Mouse (Mus musculus): ENCODE measurements at regions not wholly inside any gene's neighbourhood (a gene's known extent, or its start where the extent isn't known, plus 50 kb on each side); places are given as distances from the start of the nearest gene placed in this dataset.
"Not testable (repeated sequence)": the region's sequence is repeated elsewhere in the genome, so short reads cannot be mapped to it uniquely, and the experiment has no call there.

DNA sequence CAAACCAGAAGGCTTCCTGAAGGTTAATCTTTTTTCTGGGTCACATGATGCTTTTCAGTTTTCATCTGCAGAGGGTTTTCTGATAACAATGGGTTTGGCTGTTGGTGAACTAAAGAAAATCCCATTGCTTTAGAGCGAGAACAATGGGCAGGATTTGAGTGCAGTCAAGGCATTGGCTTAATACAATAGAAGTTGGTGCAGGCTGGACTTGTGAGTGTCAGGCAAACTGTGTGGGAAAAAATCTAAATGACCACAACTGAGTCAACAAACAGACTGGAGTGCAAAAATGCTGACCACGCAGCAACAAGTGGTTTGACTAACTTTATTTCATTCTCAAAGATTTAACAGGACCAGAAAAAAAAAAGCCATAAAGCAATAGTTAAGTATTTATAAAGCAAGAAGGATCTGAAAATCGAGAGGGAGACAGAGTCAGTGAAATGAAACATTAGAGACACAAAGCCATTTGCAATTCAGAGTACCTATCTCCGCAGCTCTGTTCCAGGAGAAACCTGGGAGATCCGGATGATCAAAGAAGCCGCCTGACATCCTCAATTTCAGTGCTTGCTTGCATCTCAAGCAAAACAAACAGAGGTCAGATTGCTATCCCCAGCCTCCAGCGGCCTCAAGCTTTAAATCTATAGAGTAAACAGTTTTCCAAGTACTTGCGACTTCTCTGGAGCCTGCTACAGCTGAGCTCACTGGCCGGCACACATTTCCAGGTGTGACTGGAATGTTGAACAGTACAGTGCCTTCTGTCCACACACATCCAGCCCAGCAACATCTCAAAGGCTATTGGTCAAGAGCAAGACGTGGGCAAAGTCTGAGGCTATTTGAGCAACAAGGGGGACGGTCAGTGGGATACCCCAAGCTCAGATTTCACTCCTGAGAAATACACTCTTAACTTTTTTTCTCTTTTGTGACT lies 229.5 kb upstream of the Arglu1 start:
- peak; percentile 75 for DNase-seq (ENCODE audit: low spot score)

DNA sequence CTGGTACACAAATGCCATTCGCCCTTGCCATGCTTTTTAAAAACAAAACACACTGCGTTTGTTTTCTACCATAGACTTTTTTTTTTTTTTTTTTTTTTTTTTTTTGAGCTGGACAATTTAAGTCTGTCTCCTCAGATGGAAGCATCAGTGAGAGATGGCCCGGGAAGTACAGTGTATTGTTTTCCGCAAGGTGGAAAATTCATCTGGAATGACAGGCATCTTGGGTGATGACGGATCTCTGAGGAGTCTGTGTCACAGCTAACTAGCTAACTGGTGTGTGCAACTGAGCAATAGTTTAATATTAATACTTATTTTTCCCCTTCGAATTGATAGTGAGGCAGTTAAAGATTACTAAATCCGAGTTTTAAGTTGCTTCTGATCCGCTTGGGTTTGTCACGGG lies 228.7 kb upstream of the Arglu1 start:
- no peak for DNase-seq (ENCODE audit: low spot score)

DNA sequence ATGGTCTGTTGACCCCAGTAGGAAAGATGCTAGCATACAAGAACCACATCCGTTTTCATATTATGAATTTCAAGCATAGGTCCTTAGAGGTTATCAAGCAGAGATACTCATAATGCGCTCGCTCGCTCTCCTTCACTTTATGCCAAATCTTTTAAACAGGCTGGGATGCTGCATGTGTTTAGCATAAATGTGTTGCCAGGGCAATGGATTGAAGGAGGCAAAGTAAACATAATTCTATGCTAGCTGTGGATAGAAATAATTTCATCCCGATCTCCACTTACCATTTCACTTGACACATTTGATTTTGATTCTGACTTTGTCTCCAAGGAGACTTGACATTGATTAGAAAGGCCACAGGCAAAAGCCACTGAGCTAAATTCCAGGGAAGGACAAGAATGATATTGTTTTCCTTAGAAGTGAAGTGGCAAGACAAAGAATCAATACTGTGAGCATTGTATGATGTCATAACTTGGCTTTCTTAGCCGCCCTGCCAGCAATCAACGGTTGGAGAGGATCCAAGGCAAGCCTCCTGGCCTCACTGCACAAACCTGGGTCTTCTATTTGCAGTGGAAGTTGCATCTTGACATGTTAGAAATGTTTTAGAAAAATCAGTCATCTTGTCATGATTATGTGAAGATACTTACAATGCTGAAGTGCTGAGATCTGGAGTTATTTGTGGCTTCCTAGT lies 217.3 kb upstream of the Arglu1 start:
- no peak for DNase-seq (ENCODE audit: low spot score)

DNA sequence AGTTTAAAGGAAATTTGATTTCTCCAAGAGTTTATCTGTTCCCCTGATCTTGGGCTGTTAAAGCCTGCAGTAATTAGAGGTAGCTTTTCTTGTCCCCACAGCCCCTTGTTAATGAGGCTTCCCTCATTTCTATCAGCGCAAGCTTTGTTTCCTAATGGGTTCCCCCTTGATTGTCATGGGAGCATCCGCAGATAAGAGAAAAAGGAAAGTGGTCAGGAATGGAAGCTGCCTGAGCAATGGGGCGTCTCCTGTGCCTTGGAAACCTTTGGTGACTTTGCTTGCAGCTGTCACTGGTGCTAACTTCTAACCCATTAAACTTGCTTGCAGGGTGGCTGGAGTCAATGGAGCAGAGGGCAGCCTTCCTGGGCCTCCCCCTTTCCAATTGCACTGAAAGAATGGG lies 202.7 kb upstream of the Arglu1 start:
- DNase-seq (ENCODE audit: low spot score): peak; percentile 66

DNA sequence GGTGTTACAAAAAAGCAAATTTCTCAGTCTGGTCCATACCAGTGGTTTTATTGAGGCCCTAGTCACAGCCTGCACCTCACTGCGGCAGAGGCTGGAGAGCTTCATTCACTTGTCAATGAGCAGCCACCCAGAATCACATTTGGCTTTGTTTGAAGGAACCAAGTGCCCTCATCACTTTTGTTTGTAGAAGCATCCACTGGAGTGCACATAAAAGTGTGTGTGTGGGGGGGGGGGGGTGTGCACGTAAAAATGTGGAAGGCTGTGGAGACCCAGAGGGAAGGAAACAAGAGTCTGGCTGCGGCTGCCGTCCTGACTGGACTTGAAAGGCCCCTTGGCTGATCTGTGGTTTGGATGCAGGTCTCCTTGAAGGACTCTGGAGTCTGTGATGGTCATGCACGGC lies 187.0 kb upstream of the Arglu1 start:
- DNase-seq (ENCODE audit: low spot score): peak; percentile 53

DNA sequence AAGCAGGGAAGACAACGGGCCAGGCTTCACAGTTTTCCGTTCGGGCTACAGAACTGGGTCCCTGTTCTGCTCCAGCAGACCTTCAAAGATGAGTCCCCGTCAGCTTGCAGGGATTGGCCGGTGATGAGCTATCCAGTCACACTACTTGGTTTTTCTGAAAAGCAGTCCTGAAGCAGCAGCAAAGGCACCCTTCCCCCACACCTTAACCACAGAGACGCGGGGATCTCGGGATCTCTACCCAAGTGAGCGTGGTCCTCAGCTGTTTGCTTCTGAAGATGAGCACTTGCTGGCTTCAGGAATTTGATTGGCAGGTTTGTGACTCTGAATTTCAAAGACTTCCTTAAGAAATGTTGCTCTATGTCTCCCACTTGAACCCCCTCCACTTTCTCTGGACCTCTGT lies 186.6 kb upstream of the Arglu1 start:
- peak; percentile 34 for DNase-seq (ENCODE audit: low spot score)

DNA sequence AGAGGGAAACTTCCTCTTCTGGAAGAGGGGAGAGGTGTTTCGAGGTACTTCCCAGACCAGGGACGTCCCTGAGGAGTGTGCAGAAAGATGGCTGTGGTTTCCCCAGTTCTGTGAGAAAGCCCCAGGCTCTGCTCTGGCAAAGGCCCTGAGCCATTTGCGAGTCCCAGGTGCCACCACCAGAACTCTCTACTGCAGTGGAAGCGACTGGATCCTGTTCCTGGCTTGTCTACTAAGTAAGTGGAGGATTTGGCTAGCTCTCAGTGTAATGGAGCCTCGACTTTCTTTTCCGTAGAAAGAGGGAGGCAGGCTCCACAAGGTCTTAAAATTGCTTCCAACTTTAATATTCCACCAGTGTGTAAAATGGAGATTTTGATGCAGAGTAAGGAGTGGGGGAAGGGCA lies 186.1 kb upstream of the Arglu1 start:
- no peak for DNase-seq (ENCODE audit: low spot score)

DNA sequence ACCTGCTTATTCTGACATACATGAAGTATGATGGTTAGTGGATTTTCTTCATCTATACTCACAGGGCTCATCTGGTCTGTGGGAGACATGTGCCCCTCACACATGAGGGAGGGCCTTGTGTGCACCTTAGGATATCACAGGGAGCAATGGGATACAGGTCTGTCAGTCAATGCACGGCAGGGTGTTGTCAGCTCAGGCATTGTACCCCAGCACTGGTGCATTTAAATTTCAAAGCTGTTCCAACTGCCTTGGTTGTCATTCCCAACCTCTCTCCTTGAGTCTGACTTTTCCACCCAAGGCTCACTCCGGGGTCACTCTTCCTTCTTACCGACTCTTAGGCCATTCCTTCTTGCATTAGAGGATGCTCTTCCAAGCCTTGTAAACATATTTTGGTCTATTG lies 181.6 kb upstream of the Arglu1 start:
- DNase-seq (ENCODE audit: low spot score): no peak

DNA sequence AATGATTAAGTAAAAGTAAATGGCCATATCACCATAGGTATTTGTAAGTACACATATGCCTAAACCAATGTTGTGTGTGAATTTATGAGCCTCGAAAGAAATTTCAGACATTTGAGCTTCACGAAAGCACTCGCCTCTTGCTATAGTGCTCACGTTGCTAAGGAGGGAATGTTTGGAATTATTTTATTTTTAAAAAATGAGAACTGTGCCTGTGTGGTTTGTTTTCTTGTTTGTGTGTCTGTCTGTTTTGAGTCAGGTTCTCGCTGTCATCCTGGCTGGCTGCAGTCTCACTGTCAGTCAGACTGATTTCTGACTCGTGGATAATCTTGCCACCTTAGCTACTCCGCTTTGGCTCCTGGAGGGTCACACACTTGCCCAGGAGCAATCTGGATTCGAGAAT lies 180.7 kb upstream of the Arglu1 start:
- no peak for DNase-seq (ENCODE audit: low spot score)

DNA sequence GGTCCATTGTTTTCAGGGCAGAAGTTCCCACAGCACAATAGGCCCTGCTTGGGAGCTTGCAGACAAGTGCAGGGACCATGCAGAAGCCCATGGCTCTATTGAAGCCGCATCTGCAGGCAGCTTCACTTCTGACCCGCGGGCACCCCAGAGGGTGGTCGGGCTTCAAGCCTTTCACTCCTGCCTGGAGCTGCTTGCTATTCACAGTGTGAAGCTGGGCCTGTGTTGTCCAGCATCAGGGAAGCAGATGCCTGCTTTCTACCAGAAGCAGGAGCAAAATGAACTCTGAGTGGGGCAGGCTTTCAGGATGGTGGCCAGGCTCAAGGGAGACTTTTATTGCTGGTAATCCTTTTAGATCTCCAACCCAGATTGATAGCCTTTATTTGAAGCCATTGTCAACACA lies 180.2 kb upstream of the Arglu1 start:
- peak; percentile 70 for DNase-seq (ENCODE audit: low spot score)

DNA sequence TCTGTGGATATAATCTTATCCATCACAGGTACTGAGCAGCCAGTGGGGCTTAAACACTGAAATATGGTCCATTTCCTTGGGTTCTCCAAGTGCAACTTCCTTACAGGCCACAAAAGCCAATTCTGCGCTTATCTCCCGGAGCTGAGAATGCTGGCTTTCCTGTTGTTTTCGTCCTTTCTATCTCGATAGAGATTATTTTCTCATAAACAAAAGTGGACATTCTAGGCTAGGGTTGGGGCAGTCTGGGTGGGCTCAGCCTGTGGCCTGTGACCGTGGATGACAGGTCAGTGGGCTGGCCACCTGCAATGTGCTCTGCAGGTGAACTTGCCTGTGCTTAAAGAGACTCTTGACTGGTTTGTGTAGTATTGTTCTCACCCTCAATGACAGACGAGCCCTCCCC lies 179.0 kb upstream of the Arglu1 start:
- no peak for DNase-seq (ENCODE audit: low spot score)

DNA sequence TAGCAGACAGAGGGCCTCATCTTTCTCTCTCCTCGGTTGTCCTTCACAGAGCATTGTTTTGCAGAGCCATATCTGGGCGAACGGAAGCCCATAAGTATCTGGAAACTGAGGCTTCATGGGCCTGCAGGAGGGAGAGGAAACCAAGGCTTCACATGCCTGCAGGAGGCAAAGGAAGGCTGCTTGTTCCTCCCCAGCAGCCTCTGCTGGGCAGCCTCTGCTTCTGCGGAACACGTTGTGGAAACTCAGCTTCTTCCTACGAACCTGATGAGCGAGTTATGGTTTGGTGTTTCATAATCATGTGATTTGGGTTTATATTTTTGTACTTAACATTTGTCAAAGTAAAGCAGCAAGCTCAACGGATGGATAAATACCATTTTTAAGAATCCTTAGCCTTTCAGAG lies 177.6 kb upstream of the Arglu1 start:
- DNase-seq (ENCODE audit: low spot score): no peak

DNA sequence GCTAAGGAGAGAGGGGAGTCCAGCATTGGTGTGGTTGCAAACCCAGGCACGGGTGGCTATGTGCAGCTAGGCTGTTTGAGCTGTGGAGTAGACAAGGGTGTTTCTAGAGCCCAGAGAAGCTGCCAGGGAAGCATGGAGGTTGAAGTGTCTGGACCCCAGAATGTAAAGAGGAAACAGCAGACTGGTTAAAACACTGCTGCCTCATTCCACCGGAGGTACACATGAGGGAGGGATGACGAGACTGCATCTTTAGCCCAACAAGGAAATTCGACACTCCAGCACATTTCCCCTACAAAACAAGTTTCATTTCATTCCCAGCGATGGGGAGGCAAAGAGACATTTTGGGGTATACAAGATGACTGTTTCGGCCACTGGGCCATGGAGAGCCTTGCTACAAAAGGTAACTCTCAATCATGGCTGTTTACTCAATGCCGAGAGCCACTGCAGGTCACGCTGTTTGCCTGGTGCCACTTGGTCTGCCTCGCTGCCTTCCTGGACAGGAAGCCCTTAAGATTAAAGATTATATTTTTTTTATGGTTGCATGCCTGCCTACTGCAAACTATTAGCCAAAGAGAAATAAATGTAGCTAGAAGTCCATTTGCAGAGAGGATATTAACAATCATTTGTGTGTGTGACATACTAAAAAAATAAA lies 176.9 kb upstream of the Arglu1 start:
- DNase-seq (ENCODE audit: low spot score): no peak

DNA sequence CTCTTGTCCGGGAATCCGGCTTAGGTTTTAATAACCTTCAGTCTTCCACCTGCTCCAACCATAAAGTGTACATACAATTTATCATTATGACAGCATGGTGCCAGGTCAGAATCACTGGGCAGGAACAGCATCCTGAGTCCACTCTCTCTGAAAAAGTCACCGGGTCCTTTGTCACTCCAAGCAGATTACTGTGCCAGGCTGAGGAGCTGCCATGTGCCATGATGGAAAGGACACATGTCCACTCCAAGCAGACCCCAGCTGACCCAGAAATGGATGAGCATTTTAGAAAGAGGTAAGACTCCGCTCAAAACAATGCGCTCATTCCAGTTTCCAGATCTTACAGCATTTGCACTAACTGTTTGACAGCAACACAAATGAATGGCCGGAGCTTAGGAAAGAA lies 172.4 kb upstream of the Arglu1 start:
- no peak for DNase-seq (ENCODE audit: low spot score)

DNA sequence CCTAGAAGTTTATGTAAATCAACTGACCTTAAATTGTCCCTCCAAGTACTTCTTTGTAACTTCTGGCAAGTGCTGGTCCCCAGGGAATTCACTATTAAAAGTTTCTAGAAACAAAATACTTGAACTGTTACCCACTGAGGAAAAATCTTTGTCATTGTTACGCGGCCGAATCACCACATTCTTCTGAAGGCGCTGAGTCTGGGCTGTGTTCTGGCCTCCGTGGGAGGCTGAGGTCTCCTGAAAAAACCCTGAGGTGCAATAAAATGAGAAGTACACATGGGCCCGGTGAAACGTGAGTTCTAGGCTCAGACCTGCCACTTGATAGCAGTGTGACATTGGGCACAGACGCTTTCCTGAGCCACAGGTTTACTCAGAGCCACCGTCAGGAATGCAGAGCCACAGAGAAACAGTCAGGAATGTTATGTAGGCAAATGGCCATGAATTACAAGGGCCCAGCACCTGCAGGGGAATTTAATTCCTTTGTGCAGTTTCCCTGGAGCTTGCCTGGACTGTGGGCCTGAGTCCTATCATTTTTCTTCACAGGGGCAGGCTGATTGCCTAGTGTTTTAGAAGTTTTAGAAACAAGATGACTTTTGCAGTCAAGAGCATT lies 171.1 kb upstream of the Arglu1 start:
- DNase-seq (ENCODE audit: low spot score): no peak

DNA sequence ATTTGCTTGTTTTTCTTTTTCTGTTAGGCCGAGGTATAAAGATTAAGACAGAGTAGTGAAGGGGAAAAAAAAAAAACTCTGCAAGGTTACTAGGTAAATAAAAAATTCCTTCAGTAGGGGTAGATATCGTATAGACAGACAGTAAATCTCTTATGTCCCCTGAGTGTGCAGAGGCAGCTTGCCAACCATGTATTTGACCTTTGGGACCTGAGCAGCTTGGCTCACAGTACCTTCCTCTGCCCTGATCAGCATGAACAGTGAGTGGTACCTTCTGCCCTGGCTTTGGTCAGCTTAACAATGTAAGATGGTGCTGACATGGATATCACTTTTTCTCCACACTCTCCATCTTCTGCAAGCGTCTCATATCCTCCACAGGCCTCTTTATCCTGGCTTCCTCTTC lies 168.3 kb upstream of the Arglu1 start:
- no peak for DNase-seq (ENCODE audit: low spot score)

DNA sequence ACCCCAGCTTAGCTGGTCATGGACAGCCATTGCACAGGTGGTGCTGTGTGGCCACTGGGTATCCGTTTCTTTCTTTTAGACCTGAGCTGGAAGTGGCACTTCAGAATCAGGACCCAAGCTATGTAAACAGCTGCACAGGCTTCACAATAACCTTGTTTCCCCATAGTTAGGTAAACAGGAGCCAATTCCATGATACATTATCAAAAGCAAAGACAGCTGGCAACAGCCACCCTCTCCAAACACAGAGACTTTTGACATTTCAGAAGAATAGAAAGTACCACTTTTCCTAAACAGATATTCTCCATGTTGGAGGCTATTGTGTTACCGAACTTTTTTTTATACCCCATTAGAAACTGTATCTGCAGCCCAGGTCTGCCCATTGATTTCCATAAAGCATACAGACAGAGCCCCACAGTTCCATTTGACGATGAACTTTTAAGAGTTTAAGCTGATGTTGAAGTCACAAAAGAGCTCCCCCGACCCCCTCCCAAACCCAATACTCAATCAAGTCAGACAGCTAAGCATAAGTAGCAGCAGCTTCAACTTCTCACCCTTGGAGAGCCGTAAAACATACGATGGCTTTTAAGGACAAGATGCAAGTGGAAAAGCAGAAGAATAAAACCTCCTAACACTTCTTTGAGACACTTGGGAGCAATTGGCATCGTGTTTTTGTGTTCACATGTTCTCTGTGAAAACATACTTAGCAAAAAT lies 162.5 kb upstream of the Arglu1 start:
- DNase-seq (ENCODE audit: low spot score): no peak

DNA sequence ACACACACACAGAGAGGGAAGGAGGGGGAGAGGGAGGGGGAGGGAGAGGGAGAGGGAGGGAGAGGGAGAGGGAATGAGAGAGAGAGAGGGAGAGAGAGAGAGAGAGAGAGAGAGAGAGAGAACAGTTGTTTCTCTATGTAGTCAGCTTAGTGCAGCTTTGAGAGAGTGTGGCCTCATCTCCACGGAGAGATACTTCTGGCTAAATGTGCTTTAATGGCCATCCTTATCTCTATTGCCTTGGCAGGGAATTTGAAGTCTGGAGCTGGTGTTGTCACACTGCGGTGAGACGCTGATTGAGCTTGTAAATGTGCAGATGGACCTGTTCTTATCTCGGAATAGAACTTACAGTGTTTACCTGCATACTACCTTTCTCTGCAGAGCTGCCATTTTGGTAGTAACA lies 160.9 kb upstream of the Arglu1 start:
- DNase-seq (ENCODE audit: low spot score): no peak

DNA sequence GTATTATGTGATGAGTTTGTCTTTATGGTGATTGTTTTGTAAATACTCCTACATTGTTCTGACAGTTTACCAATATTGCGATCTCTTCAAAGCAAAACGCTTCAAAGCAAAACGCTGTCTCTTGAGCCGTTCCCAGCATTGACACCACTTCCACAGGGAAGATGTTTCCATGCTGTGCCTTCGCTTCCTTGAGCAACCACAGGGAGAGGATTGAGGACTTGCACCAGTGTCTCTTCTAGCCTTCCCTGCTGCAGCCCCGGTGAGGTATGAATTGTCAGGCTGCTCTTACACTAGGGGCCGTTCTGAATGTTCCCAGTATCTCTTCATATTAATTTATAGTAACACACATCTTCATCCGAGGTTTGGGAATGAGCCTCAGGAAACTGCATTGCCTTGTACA lies 160.4 kb upstream of the Arglu1 start:
- DNase-seq (ENCODE audit: low spot score): no peak

DNA sequence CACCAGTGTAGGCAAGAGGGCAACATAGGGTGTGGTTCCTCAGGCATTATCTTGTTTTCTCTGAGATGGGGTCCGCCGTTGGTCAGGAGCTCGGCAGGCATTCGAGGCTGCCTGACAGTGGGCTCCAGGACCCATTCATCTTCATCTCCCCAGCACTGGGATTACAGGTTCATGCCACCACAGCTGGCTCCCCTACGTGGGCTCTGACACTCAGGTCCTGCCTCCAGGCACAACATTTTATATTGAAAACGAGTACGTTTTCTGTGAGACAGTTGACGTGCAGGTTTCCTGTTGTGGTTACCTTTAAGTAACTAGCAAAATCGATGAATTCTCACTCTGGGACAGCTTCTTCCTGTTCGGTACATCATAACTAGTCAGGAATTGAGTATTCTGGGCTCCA lies 157.3 kb upstream of the Arglu1 start:
- DNase-seq (ENCODE audit: low spot score): no peak

DNA sequence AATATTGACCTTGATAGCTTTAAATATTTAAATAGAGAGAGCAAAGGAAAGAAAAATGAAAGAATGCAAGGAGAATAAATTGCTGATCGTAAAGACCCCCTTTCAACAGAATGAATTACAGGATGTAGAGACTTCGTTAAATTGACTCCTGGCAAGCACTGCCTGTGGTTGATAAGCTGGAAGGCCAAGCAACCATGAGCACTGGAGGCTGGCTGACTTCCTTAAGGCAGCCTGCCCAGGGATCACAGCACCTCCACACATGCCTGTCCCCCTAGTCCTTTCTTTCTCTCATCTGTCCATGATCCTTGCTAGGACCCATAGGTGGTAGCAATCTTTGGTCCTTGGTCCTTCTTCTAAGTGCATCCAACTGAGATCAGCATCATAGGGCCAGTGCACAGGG lies 152.0 kb upstream of the Arglu1 start:
- no peak for DNase-seq (ENCODE audit: low spot score)

DNA sequence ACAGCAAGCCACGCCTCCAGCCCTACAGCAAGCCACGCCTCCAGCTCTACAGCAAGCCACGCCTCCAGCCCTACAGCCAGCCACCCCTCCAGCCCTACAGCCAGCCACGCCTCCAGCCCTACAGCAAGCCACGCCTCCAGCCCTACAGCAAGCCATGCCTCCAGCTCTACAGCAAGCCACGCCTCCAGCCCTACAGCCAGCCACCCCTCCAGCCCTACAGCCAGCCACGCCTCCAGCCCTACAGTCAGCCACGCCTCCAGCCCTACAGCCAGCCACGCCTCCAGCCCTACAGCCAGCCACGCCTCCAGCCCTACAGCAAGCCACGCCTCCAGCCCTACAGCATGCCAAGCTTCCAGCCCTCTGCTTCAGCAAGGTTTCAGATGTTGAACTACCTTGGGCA lies 145.8 kb upstream of the Arglu1 start:
- DNase-seq (ENCODE audit: low spot score): not testable (repeated sequence)

All from retina, embryonic 14.5 days (tissue).